In genomic region chr10:80649910-80650309, GRCm38 (mm10) we compare ENCODE assay signal across 2 mouse cellular contexts. TPM values are rescaled to one million over a fixed set of nuclear protein-coding genes. Genes with fewer than 3 reads are reported as not detected.
"Had no signal": no experiment of that assay in that cellular context is flagged by ENCODE, and none has a peak within 500 bp of the region (broad histone marks: within the 10 kb centered on the region; RNA-seq: fewer than 3 reads in every experiment).

No protein-coding gene starts in this region.

RNA-seq across cellular contexts. Expression of gene Gm49322, which starts 44.1 kb away (rescaled TPM):
- polyA plus RNA-seq: macrophage had no signal

RNA-seq across cellular contexts. Expression of gene Adat3, which starts 47.2 kb away (rescaled TPM):
- total RNA-seq: monocyte, adult 5-6 weeks had no signal
